Mouse (Mus musculus) midbrain, embryonic 10.5 days (tissue): ENCODE measurements around the gene Cd9. TPM values are rescaled to one million over a fixed set of nuclear protein-coding genes. Genes with fewer than 3 reads are reported as not detected.

ENCODE experiments used
- DNase-seq: peaks from one replicate; pipeline ENCODE4 v3.0.0-alpha.2; 2017; ENCODE audit warnings: low spot score
- H3K27ac ChIP-seq: fragments of 300-500 bp; sonication (generic); replicated peaks from 2 replicates; pipeline ENCODE4 v1.5.1; 2016; ENCODE audit warnings: mild to moderate bottlenecking
- H3K27me3 ChIP-seq: fragments of 300-500 bp; sonication (generic); 2 replicates; pipeline ENCODE4 v1.6.1; 2016; ENCODE audit warnings: low read depth, mild to moderate bottlenecking; ENCODE audit not compliant: poor library complexity, severe bottlenecking
- H3K36me3 ChIP-seq: fragments of 300-500 bp; sonication (generic); 2 replicates; pipeline ENCODE4 v1.6.1; 2016; ENCODE audit warnings: mild to moderate bottlenecking, moderate library complexity
- H3K4me1 ChIP-seq: fragments of 300-500 bp; sonication (generic); 2 replicates; pipeline ENCODE4 v1.6.1; 2016
- H3K4me3 ChIP-seq: fragments of 300-500 bp; sonication (generic); 2 replicates; pipeline ENCODE4 v1.5.1; 2016; ENCODE audit warnings: mild to moderate bottlenecking, moderate library complexity
- H3K9me3 ChIP-seq: fragments of 300-500 bp; sonication (generic); replicated peaks from 2 replicates; pipeline ENCODE4 v1.6.1; 2016; ENCODE audit warnings: mild to moderate bottlenecking
- WGBS: fragments of 180-500 bp; shearing (Covaris S2); methylation state at CpG from one replicate; pipeline ENCODE4 v1.1.7; 2016; 5-methylcytosine and 5-hydroxymethylcytosine counted together
- polyA plus RNA-seq: library from polyadenylated mRNA; unstranded; fragments of >200 nt; fragmentation: Nextera tagmentation; extraction: Ambion mirVana; gene quantifications from 2 replicates; pipeline ENCODE4 v1.2.1, GENCODE M21; 2016

The Cd9 gene
- polyA plus RNA-seq, 1 experiment from 2014 or later, result 36.3 TPM

GRCm38 (mm10) chr6:125515503-125516315 lies 21.1 kb upstream of the Cd9 start:
- peaks cover 5% of the 10 kb centered on the region; the same call in 1 of the 2 replicates for H3K4me1 ChIP-seq
- no peaks in the 10 kb centered on the region for H3K27me3 ChIP-seq
- no peak overlapping the region for H3K27ac ChIP-seq
- no peak overlapping the region for H3K4me3 ChIP-seq
- H3K9me3 ChIP-seq, result no peaks in the 10 kb centered on the region
- H3K36me3 ChIP-seq, result no peaks in the 10 kb centered on the region
- no peak for DNase-seq
- WGBS, result 82% methylated on average over 11 of the region's 11 CpGs

GRCm38 (mm10) chr6:125512950-125513596 lies 18.5 kb upstream of the Cd9 start:
- H3K36me3 ChIP-seq, result no peaks in the 10 kb centered on the region
- H3K27me3 ChIP-seq, result no peaks in the 10 kb centered on the region
- H3K27ac ChIP-seq, result no peak overlapping the region
- 82% methylated on average over 6 of the region's 6 CpGs for WGBS
- peaks cover 5% of the 10 kb centered on the region; the same call in 1 of the 2 replicates for H3K4me1 ChIP-seq
- H3K9me3 ChIP-seq, result no peaks in the 10 kb centered on the region
- H3K4me3 ChIP-seq, result no peak overlapping the region
- DNase-seq, result no peak

DNA sequence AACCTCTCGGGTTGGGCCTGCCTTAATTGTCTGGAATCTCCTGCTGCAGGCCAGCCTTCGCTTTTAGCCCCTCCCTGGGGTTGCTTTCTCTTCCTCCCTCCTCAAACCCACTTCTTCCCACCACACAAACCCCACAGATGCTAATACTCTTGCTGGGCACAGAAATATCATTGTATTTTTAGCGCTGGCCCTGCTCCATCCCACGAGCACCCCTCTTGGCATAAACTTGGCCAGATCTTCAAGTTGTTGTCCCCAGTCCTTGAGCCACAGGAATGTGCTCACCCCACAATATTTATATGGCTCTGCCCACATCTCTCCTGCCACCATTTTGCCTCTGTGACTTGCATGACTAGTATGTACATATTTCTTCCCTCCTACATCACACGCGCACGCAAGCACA lies 16.6 kb upstream of the Cd9 start:
- no peaks in the 10 kb centered on the region for H3K9me3 ChIP-seq
- no peaks in the 10 kb centered on the region for H3K36me3 ChIP-seq
- no peak overlapping the region for H3K4me3 ChIP-seq
- peaks cover 5% of the 10 kb centered on the region; the same call in 1 of the 2 replicates for H3K4me1 ChIP-seq
- H3K27me3 ChIP-seq, result no peaks in the 10 kb centered on the region
- 90% methylated on average over 7 of the region's 7 CpGs for WGBS
- no peak overlapping the region for H3K27ac ChIP-seq
- no peak for DNase-seq

DNA sequence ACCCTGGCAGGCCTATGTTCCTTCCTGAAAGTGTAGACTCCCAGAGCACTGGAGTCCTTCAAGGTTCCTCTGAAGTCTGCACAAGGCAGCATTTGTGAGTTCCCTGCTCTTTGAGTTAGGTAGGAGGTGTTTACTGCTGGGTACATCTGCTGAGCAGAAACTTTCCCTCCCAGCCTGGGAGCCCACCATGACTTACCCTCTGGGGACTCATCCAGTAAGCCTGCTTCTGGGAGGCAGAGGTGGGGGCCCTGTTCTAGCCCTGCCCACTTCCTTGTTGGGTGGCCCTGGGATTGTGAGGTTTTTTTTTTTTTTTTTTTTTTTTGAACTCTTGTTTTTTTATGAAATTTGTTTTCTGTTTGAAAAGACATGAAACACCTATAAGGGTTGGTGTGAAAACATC lies 16.1 kb upstream of the Cd9 start:
- Histone ChIP-seq H3K27ac (no peak overlapping the region), H3K36me3 (no peaks in the 10 kb centered on the region), H3K9me3 (no peaks in the 10 kb centered on the region), H3K4me3 (no peak overlapping the region), H3K4me1 (peaks cover 5% of the 10 kb centered on the region; the same call in 1 of the 2 replicates), H3K27me3 (no peaks in the 10 kb centered on the region)
- no peak for DNase-seq

DNA sequence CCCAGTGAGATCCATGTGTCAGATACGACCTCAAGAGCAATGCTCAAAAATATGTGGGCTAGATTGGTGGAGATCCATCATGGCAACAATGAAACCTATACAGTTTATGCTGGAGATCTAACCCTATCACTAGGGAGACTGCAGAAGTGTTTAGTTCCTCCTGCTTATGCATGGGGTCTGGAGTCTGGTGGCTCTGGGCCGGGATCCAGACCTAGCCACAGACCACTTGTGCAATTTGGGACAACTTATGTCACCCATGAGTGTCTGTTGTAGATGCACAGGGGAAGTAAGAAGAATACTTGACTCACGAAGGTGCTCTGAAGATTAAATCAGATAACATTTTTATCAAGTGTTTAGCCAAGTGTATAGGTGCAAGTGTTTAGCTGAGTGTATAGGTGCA lies 15.2 kb upstream of the Cd9 start:
- no peaks in the 10 kb centered on the region for H3K27me3 ChIP-seq
- no peak for DNase-seq
- 90% methylated on average over 3 of the region's 3 CpGs for WGBS
- no peaks in the 10 kb centered on the region for H3K36me3 ChIP-seq
- H3K4me1 ChIP-seq, result peaks cover 2% of the 10 kb centered on the region; the same call in 1 of the 2 replicates
- H3K9me3 ChIP-seq, result no peaks in the 10 kb centered on the region
- H3K4me3 ChIP-seq, result no peak overlapping the region
- H3K27ac ChIP-seq, result no peak overlapping the region

DNA sequence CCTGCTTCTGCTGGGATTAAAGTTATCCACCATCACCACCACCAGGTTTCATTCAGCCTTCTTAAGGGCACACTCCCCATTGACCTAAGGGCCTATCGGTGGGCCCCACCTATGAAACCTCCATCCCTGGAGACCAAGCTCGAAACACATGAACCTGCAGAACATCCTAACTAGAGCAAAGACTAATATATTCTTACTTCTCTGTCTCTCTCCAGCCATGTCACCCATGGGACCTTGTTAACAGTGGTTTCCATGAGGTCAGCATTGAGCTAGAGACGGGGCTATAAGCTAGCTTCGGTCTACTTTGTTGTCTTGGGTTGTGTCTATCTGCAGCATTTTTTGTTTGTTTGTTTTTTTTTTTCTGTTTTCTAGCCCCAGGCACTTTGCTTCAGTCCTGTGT lies 11.8 kb upstream of the Cd9 start:
- no peaks in the 10 kb centered on the region for H3K36me3 ChIP-seq
- H3K4me3 ChIP-seq, result no peak overlapping the region
- 87% methylated on average over 4 of the region's 4 CpGs for WGBS
- H3K9me3 ChIP-seq, result no peaks in the 10 kb centered on the region
- H3K27ac ChIP-seq, result no peak overlapping the region
- no peaks in the 10 kb centered on the region for H3K27me3 ChIP-seq
- no peak for DNase-seq
- peaks cover 2% of the 10 kb centered on the region; the same call in 1 of the 2 replicates for H3K4me1 ChIP-seq

GRCm38 (mm10) chr6:125504622-125505355 lies 10.2 kb upstream of the Cd9 start:
- Histone ChIP-seq H3K27ac (no peak overlapping the region), H3K4me1 (peaks cover 2% of the 10 kb centered on the region; the same call in 1 of the 2 replicates), H3K36me3 (no peaks in the 10 kb centered on the region), H3K4me3 (no peak overlapping the region), H3K27me3 (no peaks in the 10 kb centered on the region), H3K9me3 (no peaks in the 10 kb centered on the region)
- DNase-seq, result no peak
- 29% methylated on average over 3 of the region's 3 CpGs for WGBS

DNA sequence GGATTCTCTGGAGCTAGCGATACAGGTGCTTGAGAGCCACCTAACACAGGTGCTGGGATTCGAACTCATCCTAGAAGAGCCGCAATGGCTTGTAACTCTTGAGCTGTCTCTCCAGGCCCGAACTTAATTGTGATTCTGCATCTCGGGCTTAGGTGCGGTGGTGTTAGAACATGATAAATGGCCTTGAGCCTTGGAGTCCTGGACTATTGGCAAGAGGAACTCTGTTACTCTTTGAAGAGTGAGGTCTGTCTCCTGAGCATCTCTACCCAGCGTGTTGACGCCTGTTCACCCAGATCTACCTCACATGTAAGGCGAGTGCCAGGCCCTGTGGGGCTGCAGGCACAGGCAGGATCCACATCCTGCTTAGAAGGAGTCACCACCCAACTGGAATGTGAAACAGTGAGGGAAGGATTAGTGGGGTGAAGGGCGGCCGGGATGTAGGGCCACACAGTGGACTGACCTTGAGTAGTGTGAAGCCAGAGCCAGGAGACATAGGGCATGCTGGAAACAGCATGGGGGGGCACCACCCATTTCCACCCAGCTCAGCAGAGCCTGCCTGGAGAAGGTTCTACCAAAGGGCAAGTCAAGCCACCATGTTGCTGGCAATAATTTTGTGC lies 8.7 kb upstream of the Cd9 start:
- 93% methylated on average over 11 of the region's 11 CpGs for WGBS
- Histone ChIP-seq H3K4me3 (no peak overlapping the region), H3K4me1 (peaks cover 2% of the 10 kb centered on the region; the same call in 1 of the 2 replicates), H3K9me3 (no peaks in the 10 kb centered on the region), H3K27ac (no peak overlapping the region), H3K27me3 (no peaks in the 10 kb centered on the region), H3K36me3 (no peaks in the 10 kb centered on the region)
- no peak for DNase-seq

- DNase-seq, result peak; percentile 50
- Histone ChIP-seq H3K9me3 (no peaks in the 10 kb centered on the region), H3K27me3 (peaks cover 36% of the 10 kb centered on the region), H3K4me3 (no peak overlapping the region), H3K27ac (no peak overlapping the region), H3K36me3 (no peaks in the 10 kb centered on the region), H3K4me1 (peaks cover 19% of the 10 kb centered on the region)
- WGBS, result 36% methylated on average over 5 of the region's 5 CpGs
These were observed 3.5 kb upstream of the Cd9 start for GRCm38 (mm10) chr6:125498062-125498461.

- WGBS, result 87% methylated on average over 12 of the region's 12 CpGs
- no peaks in the 10 kb centered on the region for H3K9me3 ChIP-seq
- no peak overlapping the region for H3K4me3 ChIP-seq
- H3K36me3 ChIP-seq, result no peaks in the 10 kb centered on the region
- H3K27ac ChIP-seq, result no peak overlapping the region
- no peak for DNase-seq
- H3K27me3 ChIP-seq, result peaks cover 52% of the 10 kb centered on the region
- peaks cover 22% of the 10 kb centered on the region for H3K4me1 ChIP-seq
These were observed 1.8 kb upstream of the Cd9 start for GRCm38 (mm10) chr6:125496417-125496816.

DNA sequence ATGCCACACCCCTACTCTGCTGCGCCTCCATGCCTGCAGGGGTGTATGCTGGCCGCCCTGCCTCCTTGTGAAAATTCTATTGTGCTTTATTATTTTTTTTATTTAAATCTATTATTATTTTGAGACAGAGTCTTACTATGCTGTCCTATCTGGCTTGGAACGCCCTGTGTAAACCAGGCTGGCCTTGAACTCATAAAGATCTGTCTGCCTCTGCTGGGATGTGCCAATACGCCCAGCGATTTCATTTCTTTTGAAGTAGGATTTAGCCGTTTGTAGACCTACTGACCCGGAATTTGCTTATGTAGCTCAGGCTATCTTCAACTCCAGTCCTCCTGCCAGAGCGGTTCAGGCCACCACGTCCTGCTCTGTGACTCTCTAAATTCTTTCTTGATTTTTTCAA lies 770 bp upstream of the Cd9 start:
- H3K27me3 ChIP-seq, result peaks cover 53% of the 10 kb centered on the region
- H3K27ac ChIP-seq, result no peak overlapping the region
- WGBS, result 68% methylated on average over 9 of the region's 9 CpGs

GRCm38 (mm10) chr6:125493147-125493546 lies 1.4 kb downstream of the Cd9 start:
- no peak for DNase-seq
- H3K4me1 ChIP-seq, result peaks cover 22% of the 10 kb centered on the region
- WGBS, result 53% methylated on average over 5 of the region's 5 CpGs
- H3K27me3 ChIP-seq, result peaks cover 53% of the 10 kb centered on the region
- H3K9me3 ChIP-seq, result no peaks in the 10 kb centered on the region
- peak overlapping the region; percentile 75 for H3K4me3 ChIP-seq
- H3K36me3 ChIP-seq, result no peaks in the 10 kb centered on the region
- no peak overlapping the region for H3K27ac ChIP-seq

More for the DNA sequence above, 770 bp upstream of the Cd9 start:
- Histone ChIP-seq H3K4me1 (peaks cover 22% of the 10 kb centered on the region), H3K36me3 (no peaks in the 10 kb centered on the region), H3K9me3 (no peaks in the 10 kb centered on the region), H3K4me3 (peak overlapping the region; percentile 75; the same call in 1 of the 2 replicates)
- no peak for DNase-seq
